Mouse (Mus musculus): ENCODE data around the gene Kansl1.

DNA sequence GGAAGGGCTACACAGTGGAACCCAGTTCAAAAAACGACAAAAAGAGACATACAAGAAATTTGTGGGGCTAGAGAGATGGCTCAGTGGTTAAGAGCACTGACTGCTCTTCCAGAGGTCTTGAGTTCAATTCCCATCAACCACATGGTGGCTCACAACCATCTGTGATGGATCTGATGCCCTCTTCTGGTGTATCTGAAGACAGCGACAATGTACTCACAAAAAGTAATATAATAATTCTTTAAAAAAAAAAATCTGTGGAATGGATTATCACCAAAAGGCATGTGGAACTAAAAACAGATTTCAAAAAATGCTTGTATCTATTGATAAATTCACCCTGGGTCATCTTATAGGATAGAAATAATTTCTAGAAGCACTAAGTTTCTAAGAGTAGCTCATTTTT lies 10.2 kb downstream of the Kansl1 start:
- no peak for TF ChIP-seq CTCF (IDR thresholded peaks at IDR 0.05; ENCODE audit: borderline replicate concordance, extremely low read depth, insufficient read depth, insufficient read length)
- no peak for TF ChIP-seq POLR2A (IDR thresholded peaks at IDR 0.05; ENCODE audit: borderline replicate concordance, extremely low read depth, insufficient read depth, insufficient read length, poor library complexity, severe bottlenecking)

Measured in brain, embryonic 14.5 days (tissue).